Mouse (Mus musculus): ENCODE data around the gene Rsrc1.

- TF ChIP-seq CTCF (IDR thresholded peaks at IDR 0.05; ENCODE audit: low read depth, low read length) (no peak), POLR2A (IDR thresholded peaks at IDR 0.05; ENCODE audit: borderline replicate concordance, low read depth, low read length) (no peak)
Measured at GRCm38 (mm10) chr3:67351406-67352127, 370.4 kb downstream of the Rsrc1 start.

Measured in bone marrow macrophage, adult 2 months (primary cell).